Mouse (Mus musculus) megakaryocyte, embryonic 14.5 days (primary cell): ENCODE measurements around the gene Itpk1.

ENCODE experiments used
- FLI1 ChIP-seq: IDR thresholded peaks from 2 replicates; pipeline ENCODE4 v1.6.1; 2012; ENCODE audit warnings: low read length, inconsistent platforms, mixed read lengths
- GATA1 ChIP-seq: IDR thresholded peaks from 3 replicates; pipeline ENCODE4 v1.6.1; 2012; ENCODE audit warnings: mixed read lengths, low read length, inconsistent platforms, borderline replicate concordance

- TF ChIP-seq GATA1, result no peak
- TF ChIP-seq FLI1, result no peak
These were observed 159.6 kb downstream of the Itpk1 start for GRCm38 (mm10) chr12:102545122-102545521.
